Mouse (Mus musculus) myocyte (in vitro differentiated cells): ENCODE results near the gene Ncln. TPM values are rescaled to one million over a fixed set of nuclear protein-coding genes. Genes with fewer than 3 reads are reported as not detected.

ENCODE experiments used
- H3K27me3 ChIP-seq: one replicate; pipeline ENCODE4 v1.6.1; 2011; ENCODE audit not compliant: control insufficient read depth, insufficient read depth, insufficient read length
- H3K36me3 ChIP-seq: one replicate; pipeline ENCODE4 v1.6.1; 2011; ENCODE audit not compliant: control insufficient read depth, insufficient read depth
- H3K4me2 ChIP-seq: one replicate; pipeline ENCODE4 v1.6.1; 2011; ENCODE audit warnings: low read depth, control low read depth
- H3K4me3 ChIP-seq: one replicate; pipeline ENCODE4 v1.5.1; 2011; ENCODE audit warnings: mild to moderate bottlenecking, control low read depth, moderate library complexity
- H3K79me2 ChIP-seq: one replicate; pipeline ENCODE4 v1.6.1; 2011; ENCODE audit not compliant: control insufficient read depth, insufficient read depth
- H3ac ChIP-seq: one replicate; pipeline ENCODE4 v1.6.1; 2011; ENCODE audit not compliant: control insufficient read depth, insufficient read length
- CEBPB ChIP-seq: IDR thresholded peaks from 2 replicates; pipeline ENCODE4 v1.6.1; 2011; ENCODE audit warnings: mild to moderate bottlenecking, moderate library complexity; ENCODE audit not compliant: poor library complexity, insufficient read depth, severe bottlenecking
- E2F4 ChIP-seq: IDR thresholded peaks from one replicate; pipeline ENCODE4 v1.6.1; 2011; ENCODE audit warnings: mild to moderate bottlenecking, control low read depth, moderate library complexity; ENCODE audit not compliant: insufficient read depth
- MAX ChIP-seq: IDR thresholded peaks from one replicate; pipeline ENCODE4 v1.6.1; 2011; ENCODE audit warnings: low read depth, mild to moderate bottlenecking, control low read depth
- MYOD1 ChIP-seq, 3 experiments: IDR thresholded peaks; one replicate each; pipeline ENCODE4 v1.6.1; 2011; ENCODE audit warnings: control low read depth in 2 of 3, low read depth in 2 of 3, mild to moderate bottlenecking in 2 of 3, moderate library complexity in 1 of 3; ENCODE audit not compliant: insufficient read length in 2 of 3, control insufficient read depth in 1 of 3
- MYOG ChIP-seq, 3 experiments: IDR thresholded peaks; one replicate each; pipeline ENCODE4 v1.6.1; 2011; ENCODE audit warnings: control low read depth in 2 of 3, low read depth in 2 of 3, mild to moderate bottlenecking in 2 of 3; ENCODE audit not compliant: insufficient read length in 2 of 3, control insufficient read depth in 1 of 3, insufficient read depth in 1 of 3
- POLR2A ChIP-seq: IDR thresholded peaks from one replicate; pipeline ENCODE4 v1.6.1; 2011; ENCODE audit warnings: low read depth, mild to moderate bottlenecking, control low read depth, moderate library complexity; ENCODE audit not compliant: insufficient read length
- POLR2AphosphoS2 ChIP-seq: IDR thresholded peaks from one replicate; pipeline ENCODE4 v1.6.1; 2011; ENCODE audit warnings: low read depth, control low read depth; ENCODE audit not compliant: insufficient read length
- REST ChIP-seq: IDR thresholded peaks from one replicate; pipeline ENCODE4 v1.6.1; 2011; ENCODE audit warnings: mild to moderate bottlenecking, control low read depth, moderate library complexity; ENCODE audit not compliant: insufficient read depth, insufficient read length
- SRF ChIP-seq: IDR thresholded peaks from one replicate; pipeline ENCODE4 v1.6.1; 2011; ENCODE audit warnings: low read depth; ENCODE audit not compliant: control insufficient read depth, insufficient read length
- TCF12 ChIP-seq: IDR thresholded peaks from one replicate; pipeline ENCODE4 v1.6.1; 2011; ENCODE audit warnings: mild to moderate bottlenecking, control low read depth; ENCODE audit not compliant: poor library complexity, insufficient read depth, severe bottlenecking
- TCF3 ChIP-seq: IDR thresholded peaks from one replicate; pipeline ENCODE4 v1.6.1; 2011; ENCODE audit warnings: low read depth, control low read depth; ENCODE audit not compliant: insufficient read length
- USF1 ChIP-seq: IDR thresholded peaks from one replicate; pipeline ENCODE4 v1.6.1; 2011; ENCODE audit warnings: low read depth, mild to moderate bottlenecking, control low read depth, moderate library complexity
- polyA plus RNA-seq: library from polyadenylated mRNA; unstranded; fragments of >200 nt; fragmentation: generic; extraction: Trizol; gene quantifications from one replicate; pipeline ENCODE4 v1.2.1, GENCODE M21; 2012; ENCODE audit warnings: missing spikeins

Gene Ncln
- polyA plus RNA-seq, 1 experiment = 153 TPM

- no peaks in the 10 kb centered on the region for H3K79me2 ChIP-seq
These were observed 27.9 kb upstream of the Ncln start, which contains the start of gene Gna15 for GRCm38 (mm10) chr10:81524051-81524605. TSS of gene Gna15 (minus strand) at chr10:81524225.

GRCm38 (mm10) chr10:81523570-81523969, 27.4 kb upstream of the Ncln start:
- no peaks in the 10 kb centered on the region for H3K79me2 ChIP-seq
- no peak overlapping the region for H3ac ChIP-seq
- no peak overlapping the region for H3K4me2 ChIP-seq
- H3K4me3 ChIP-seq = no peak overlapping the region
- no peaks in the 10 kb centered on the region for H3K36me3 ChIP-seq
- peaks cover 7% of the 10 kb centered on the region for H3K27me3 ChIP-seq
- no peak for TF ChIP-seq TCF12
- no peak for TF ChIP-seq USF1
- no peak for TF ChIP-seq E2F4

More at GRCm38 (mm10) chr10:81524051-81524605, 27.9 kb upstream of the Ncln start, which contains the start of gene Gna15:
- TF ChIP-seq E2F4 (no peak), MAX (no peak), TCF3 (no peak), TCF12 (no peak), REST (no peak), SRF (no peak), CEBPB (no peak), MYOD1 (IDR thresholded peaks at IDR 0.05; ENCODE audit: control insufficient read depth in 1 of 3, insufficient read length in 2 of 3, low read depth in 2 of 3) (no peak)
- Histone ChIP-seq H3ac (no peak within 1 kb of the TSS), H3K36me3 (no peaks in the 10 kb centered on the region), H3K4me2 (no peak within 1 kb of the TSS), H3K4me3 (no peak within 1 kb of the TSS), H3K27me3 (peaks cover 7% of the 10 kb centered on the region)

- no peak overlapping the region for H3K4me3 ChIP-seq
- H3K27me3 ChIP-seq = peaks cover 7% of the 10 kb centered on the region
- H3K4me2 ChIP-seq = no peak overlapping the region
- H3ac ChIP-seq = no peak overlapping the region
- H3K36me3 ChIP-seq = no peaks in the 10 kb centered on the region
- TF ChIP-seq REST = no peak
- TF ChIP-seq TCF3 = no peak
- TF ChIP-seq MAX = no peak
- TF ChIP-seq E2F4 = no peak
- no peak for TF ChIP-seq SRF
- TF ChIP-seq TCF12 = no peak
- no peak for TF ChIP-seq MYOD1 (IDR thresholded peaks at IDR 0.05; ENCODE audit: control insufficient read depth in 1 of 3, insufficient read length in 2 of 3, low read depth in 2 of 3)
- TF ChIP-seq POLR2A = no peak
- TF ChIP-seq CEBPB = no peak
- TF ChIP-seq MYOG (IDR thresholded peaks at IDR 0.05; ENCODE audit: control insufficient read depth in 1 of 3, insufficient read depth in 1 of 3, insufficient read length in 2 of 3, low read depth in 2 of 3) = no peak
- H3K79me2 ChIP-seq = no peaks in the 10 kb centered on the region
These were observed 26.9 kb upstream of the Ncln start for GRCm38 (mm10) chr10:81523142-81523541.

- H3K27me3 ChIP-seq = peaks cover 7% of the 10 kb centered on the region
- H3K4me2 ChIP-seq = no peak overlapping the region
- H3K36me3 ChIP-seq = no peaks in the 10 kb centered on the region
- H3K4me3 ChIP-seq = no peak overlapping the region
- H3K79me2 ChIP-seq = no peaks in the 10 kb centered on the region
- TF ChIP-seq MAX (no peak), POLR2AphosphoS2 (no peak), TCF12 (no peak), USF1 (no peak), SRF (no peak), MYOG (IDR thresholded peaks at IDR 0.05; ENCODE audit: control insufficient read depth in 1 of 3, insufficient read depth in 1 of 3, insufficient read length in 2 of 3, low read depth in 2 of 3) (no peak), TCF3 (no peak), REST (no peak), POLR2A (no peak), MYOD1 (IDR thresholded peaks at IDR 0.05; ENCODE audit: control insufficient read depth in 1 of 3, insufficient read length in 2 of 3, low read depth in 2 of 3) (no peak), E2F4 (no peak), CEBPB (no peak)
- no peak overlapping the region for H3ac ChIP-seq
These were observed 23.8 kb upstream of the Ncln start for GRCm38 (mm10) chr10:81519978-81520365.

GRCm38 (mm10) chr10:81519227-81519977, 23.2 kb upstream of the Ncln start:
- Histone ChIP-seq H3ac (no peak overlapping the region), H3K36me3 (no peaks in the 10 kb centered on the region), H3K4me2 (no peak overlapping the region), H3K79me2 (no peaks in the 10 kb centered on the region), H3K4me3 (no peak overlapping the region), H3K27me3 (peaks cover 7% of the 10 kb centered on the region)
- TF ChIP-seq E2F4 = no peak
- no peak for TF ChIP-seq CEBPB
- TF ChIP-seq POLR2A = no peak
- TF ChIP-seq MYOG (IDR thresholded peaks at IDR 0.05; ENCODE audit: control insufficient read depth in 1 of 3, insufficient read depth in 1 of 3, insufficient read length in 2 of 3, low read depth in 2 of 3) = no peak
- TF ChIP-seq MYOD1 (IDR thresholded peaks at IDR 0.05; ENCODE audit: control insufficient read depth in 1 of 3, insufficient read length in 2 of 3, low read depth in 2 of 3) = no peak
- no peak for TF ChIP-seq MAX
- no peak for TF ChIP-seq TCF3
- TF ChIP-seq POLR2AphosphoS2 = no peak
- TF ChIP-seq TCF12 = no peak
- TF ChIP-seq REST = no peak
- no peak for TF ChIP-seq SRF
- no peak for TF ChIP-seq USF1
